Mouse (Mus musculus): ENCODE measurements around the gene Opcml. TPM values are rescaled to one million over a fixed set of nuclear protein-coding genes. Genes with fewer than 3 reads are reported as not detected.

Gene Opcml
- total RNA-seq, 2 experiments from 2014 or later, result 1.6 to 1.7 TPM

GRCm38 (mm10) chr9:28238450-28238849 is 447.9 kb downstream of the Opcml start:
- DNase-seq (ENCODE audit: low spot score), result no peak

- DNase-seq (ENCODE audit: low spot score), result no peak
These were observed 457.3 kb downstream of the Opcml start for GRCm38 (mm10) chr9:28247742-28248503.

DNA sequence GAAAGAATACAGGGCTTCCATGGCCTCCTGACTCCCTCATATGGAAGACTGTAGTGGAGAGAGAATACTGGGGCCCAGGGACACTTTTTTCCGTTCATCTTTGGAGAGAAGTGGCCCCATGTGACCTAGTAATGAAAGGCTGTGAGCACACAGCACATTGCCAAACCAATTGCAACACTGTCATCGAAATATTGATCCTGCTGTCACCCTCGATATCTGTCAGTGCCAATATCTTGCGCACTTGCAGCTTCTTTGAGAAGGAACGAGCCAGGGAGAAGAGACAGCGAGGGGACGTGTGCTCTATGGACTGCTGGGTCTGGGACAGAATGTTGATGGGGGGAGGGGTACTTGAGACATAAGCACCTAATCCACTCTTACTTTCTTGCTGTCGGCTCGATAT is 460.8 kb downstream of the Opcml start:
- no peak for DNase-seq (ENCODE audit: low spot score)

- no peak for DNase-seq (ENCODE audit: low spot score)
These were observed 464.7 kb downstream of the Opcml start for GRCm38 (mm10) chr9:28255128-28255904.

DNA sequence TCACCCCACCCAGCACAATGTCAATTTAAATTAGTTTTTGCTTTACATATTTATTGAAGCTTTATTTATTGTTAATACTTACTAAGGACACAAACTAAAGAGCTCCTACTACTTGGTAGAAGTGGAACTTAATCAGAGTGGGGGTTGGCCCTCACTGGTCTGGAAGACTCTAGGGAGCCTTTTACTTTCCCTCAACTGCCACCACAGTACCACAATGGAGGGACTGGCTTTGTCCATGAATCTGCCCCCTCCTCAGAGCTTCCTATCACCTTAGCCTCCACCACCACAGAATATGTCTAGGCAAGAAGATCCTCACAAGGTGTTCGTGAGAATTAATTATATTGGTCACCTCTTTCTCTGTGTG is 465.3 kb downstream of the Opcml start:
- DNase-seq (ENCODE audit: low spot score), result no peak

- DNase-seq (ENCODE audit: low spot score), result peak; percentile 65
These were observed 470.6 kb downstream of the Opcml start for GRCm38 (mm10) chr9:28261078-28261753.

DNA sequence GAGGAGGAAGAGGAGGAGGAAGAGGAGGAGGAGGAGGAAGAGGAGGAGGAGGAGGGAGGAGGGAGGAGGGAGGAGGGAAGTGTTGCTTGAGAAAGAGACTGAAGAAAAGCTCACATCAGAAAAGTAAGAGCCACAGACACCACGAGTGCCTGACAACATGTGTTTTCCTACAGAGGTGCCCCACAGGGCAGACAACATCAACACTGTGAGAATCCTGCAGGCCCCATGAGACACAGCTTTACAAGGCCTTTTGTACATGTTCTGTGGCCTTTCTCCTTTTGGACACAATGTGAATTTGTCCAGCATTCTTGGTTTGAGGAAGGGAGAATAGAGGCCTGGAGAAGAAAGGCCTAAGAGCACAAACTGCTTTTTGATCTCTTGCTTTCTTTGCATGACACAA is 471.4 kb downstream of the Opcml start:
- DNase-seq (ENCODE audit: low spot score), result no peak

- DNase-seq (ENCODE audit: low spot score), result no peak
These were observed 472.3 kb downstream of the Opcml start for GRCm38 (mm10) chr9:28262896-28263295.

DNA sequence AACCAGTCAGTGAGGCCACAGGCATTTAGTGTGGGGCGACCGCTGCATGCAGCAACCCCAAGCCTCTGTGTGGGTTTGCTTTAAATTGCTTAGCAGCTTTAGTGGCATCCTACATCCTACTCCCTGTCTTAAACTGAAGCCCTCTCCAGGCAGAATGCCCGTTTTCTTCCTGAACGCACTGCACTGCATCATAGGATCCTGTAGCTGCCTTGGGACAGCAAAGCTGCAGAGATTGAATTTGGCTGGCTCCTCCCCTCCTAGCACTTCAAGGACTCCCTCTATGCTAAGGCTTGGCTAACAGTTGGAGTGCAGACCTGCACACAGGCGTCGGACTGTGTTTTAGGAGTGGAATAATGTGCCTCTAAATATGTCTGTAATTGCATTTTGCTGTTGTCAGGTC is 474.2 kb downstream of the Opcml start:
- no peak for DNase-seq (ENCODE audit: low spot score)

DNA sequence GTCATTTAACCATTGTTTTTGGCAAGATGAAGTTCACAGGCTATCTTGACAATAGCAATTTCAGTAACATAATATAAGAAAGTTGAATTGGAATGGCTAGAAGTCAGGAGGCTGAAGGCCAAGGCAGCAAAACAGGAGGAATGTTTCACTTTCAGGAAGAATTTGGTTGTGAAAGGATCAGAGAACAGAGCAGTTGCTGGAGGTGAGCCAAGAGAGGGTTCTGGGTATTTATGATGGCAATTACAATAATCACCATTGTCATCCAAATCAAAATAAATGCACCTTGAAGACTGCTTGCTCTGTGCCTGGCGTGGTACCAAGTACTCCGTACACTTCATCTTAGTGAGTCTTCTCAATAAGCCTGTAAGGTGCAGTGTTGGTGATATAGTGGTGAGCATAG is 483.2 kb downstream of the Opcml start:
- DNase-seq (ENCODE audit: low spot score), result no peak

- DNase-seq (ENCODE audit: low spot score), result no peak
These were observed 488.0 kb downstream of the Opcml start for GRCm38 (mm10) chr9:28278555-28278954.

DNA sequence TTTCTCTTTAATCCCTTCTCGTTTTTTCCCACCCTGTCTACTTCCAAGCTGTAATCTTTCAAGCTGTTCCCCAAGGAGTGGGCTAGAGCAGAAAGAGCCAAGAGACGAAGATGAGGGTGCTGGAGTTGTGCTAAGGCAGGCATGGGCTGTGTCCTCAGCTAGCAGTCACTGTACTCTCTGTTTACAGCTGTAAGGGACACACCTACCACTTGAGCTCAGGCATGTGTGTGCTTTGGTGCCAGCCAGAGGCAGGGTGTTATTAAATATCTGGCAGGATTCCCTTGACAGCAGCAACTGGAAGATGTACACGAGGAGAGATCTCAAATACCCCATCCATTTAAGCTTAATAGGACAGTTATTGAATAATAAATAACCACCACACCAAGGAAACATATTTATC is 490.4 kb downstream of the Opcml start:
- no peak for DNase-seq (ENCODE audit: low spot score)

GRCm38 (mm10) chr9:28281571-28281970 is 491.0 kb downstream of the Opcml start:
- no peak for DNase-seq (ENCODE audit: low spot score)

GRCm38 (mm10) chr9:28285016-28285415 is 494.4 kb downstream of the Opcml start:
- DNase-seq (ENCODE audit: low spot score), result no peak

DNA sequence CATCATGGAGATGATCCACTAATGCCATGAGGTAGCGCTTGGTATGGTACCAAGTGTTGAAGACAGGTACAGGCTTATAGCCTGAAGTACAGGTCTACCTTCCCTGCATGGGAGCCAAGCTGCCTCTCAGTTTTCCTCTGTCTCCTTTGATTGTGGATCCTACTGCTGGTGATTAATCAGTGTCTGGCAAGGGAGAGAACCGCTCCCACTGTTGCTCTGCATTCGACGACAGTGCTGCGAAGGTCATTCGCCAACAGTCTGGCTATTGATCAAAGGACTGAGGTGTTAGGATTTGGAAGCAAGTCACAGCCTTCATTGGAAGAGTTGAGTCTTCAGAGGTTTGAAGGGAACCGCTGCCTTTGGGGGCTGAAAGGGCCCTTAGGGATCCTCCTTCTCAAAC is 495.8 kb downstream of the Opcml start:
- no peak for DNase-seq (ENCODE audit: low spot score)

DNA sequence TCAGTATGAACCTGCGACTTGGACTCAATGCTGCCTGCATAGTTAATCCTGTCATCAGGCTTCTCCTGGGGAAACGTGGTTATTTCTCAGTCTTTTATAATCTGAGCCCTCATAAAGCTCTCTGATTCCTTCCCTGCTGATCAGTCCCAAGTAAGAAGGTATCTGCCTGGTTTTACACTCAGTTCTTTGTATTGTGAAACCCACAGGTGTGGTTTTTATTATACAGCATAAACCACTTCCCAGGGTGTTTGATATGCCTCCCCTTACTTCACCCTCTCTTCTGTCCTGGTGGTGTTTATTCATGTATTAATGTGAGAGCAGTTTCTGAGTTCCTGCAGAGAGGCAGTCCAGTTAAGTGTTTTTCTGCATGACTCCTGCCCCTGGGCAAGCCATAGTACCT is 496.9 kb downstream of the Opcml start:
- no peak for DNase-seq (ENCODE audit: low spot score)

GRCm38 (mm10) chr9:28289696-28290330 is 499.2 kb downstream of the Opcml start:
- no peak for DNase-seq (ENCODE audit: low spot score)

DNA sequence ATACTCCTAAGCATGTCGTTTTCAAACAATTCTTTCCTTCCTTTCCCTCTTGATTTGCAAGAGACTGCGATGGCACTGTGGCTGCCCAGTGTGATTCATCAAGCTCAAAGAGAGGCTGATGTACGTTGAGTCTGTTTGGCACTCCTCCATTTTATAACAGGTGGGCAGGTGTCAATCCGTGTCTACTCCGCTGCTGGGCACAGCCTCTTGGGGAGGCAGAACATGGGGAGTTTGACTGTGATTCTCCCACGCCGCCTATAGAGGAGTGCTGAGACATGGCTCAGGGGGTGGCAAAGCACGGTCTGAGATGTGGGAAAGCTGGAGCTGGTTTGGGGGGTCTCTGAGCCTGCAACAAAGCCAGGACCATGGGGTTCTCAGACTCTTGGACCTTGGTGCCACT is 513.1 kb downstream of the Opcml start:
- no peak for DNase-seq (ENCODE audit: low spot score)

DNA sequence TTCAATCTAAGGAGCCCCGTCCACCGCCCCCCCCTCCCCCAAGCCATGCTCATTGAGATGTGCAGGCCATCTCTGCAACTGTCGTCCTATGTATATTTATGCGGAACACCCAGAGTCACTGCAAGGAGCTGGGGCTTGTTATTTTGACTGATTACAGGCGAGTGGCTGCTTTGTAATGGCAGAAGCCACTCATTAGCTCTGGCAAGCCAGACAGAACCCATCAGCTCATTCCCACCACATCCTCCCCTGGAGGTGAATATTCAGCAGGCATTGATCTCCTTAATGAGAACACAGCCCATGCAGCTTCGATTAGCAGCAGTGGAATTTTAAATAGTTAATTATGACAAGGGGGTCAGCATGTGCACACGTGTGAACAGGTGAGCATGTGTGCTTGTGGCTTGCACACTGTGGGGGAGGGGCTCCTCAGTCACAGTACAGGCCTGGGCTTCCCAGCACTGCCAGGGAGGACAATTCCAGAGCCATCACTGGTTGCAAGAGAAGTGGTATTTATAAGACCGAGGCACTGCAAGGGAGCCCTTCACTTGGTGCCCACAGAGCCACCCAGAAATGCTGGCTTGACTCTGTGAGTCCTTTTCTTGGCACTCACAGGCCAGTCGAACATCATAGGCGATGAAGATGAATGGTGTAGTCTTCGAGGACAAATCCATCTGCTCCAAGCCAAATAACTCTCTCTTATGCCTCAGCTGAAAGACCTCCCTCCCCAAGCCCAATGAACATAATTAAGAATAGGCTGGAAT is 516.0 kb downstream of the Opcml start:
- DNase-seq (ENCODE audit: low spot score), result no peak

DNA sequence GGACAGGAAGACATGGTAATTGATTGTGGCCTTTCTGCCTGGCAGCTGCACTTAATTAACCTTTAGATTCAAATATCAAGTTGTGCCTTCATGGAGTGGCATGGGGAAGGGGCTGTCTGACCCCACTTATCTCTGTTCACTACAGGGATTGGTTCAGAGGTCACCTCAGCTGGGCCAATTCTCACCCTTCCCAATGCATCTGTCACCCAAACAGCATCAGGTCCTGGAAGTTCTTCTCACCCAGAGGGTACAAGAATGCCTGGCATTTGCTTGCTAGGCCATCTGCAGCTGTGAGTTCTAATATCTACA is 516.5 kb downstream of the Opcml start:
- DNase-seq (ENCODE audit: low spot score), result no peak

DNA sequence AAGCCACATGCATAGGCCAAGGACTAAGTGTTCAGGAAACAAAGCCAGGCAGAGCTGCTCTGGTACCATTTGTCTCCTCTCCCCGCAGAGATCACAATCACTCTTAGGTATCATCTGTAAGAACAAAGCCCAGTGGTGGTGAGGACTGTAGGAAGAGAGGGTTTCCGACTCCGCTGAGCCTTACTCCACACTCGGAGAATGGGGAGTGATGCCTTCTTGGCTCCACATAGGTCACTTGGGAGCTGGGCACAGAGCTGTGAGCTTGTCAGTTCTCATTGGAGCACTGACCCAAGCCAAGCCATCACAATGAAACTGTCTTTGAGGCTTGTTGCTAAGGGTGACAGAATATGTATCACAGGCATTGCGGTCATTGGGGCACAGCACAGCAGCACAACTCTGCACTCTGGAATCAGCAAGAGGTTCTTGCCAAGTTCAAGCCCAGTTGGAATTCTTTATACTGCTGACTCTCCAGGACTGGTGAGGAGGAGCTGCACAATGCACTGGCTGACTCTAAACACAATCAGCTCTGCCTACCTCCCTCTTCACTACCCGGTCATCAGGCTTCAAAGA is 517.0 kb downstream of the Opcml start:
- DNase-seq (ENCODE audit: low spot score), result no peak

Measured in gastrocnemius, adult 18-20 months (tissue).